Mouse (Mus musculus) ES-E14 (cell line): ENCODE measurements around the gene Calml3.

Source experiments
- CHD2 ChIP-seq: IDR thresholded peaks from 2 replicates; pipeline ENCODE4 v1.6.1; 2014; ENCODE audit warnings: mild to moderate bottlenecking, low read depth, low read length, inconsistent platforms
- MAFK ChIP-seq: IDR thresholded peaks from 2 replicates; pipeline ENCODE4 v1.6.1; 2014; ENCODE audit warnings: mild to moderate bottlenecking, low read depth, low read length, inconsistent platforms; ENCODE audit not compliant: insufficient read depth
- ZNF384 ChIP-seq: IDR thresholded peaks from 2 replicates; pipeline ENCODE4 v1.6.1; 2012; ENCODE audit warnings: low read depth, low read length, inconsistent platforms

- TF ChIP-seq CHD2 (no peak), MAFK (no peak), ZNF384 (no peak)
Measured at GRCm38 (mm10) chr13:3776446-3776845, 27.7 kb downstream of the Calml3 start.
